ENCODE assay signal across 8 mouse cellular contexts in the genomic region with DNA sequence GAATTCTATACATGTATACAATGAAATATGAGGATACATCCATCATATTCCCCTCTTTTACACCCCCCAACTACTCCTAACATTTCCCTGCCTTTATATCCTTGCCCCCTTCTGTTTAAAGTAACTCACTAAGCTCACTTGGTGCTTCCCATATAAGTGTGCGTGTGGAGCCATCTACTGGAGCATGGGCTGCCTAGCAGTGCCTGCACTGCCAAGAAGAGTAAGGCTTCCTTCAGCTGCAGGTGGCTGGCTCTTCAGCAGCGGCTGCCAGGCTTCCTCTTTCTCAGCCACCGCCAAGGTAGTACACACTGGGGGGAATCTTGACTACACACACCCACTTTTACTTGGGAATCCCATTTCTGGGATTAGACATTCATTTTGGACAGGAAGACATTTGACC. TPM values are rescaled to one million over a fixed set of nuclear protein-coding genes. Genes with fewer than 3 reads are reported as not detected.
DNase-seq lines count a peak whose midpoint lies in the region; ATAC-seq and TF ChIP-seq lines count a peak whose summit lies in the region.

No protein-coding gene starts in this region.

- H3K4me1 ChIP-seq in testis, adult 2 months (ENCODE audit: control insufficient read depth, insufficient read depth, low read length) = peaks cover 9% of the 10 kb centered on the region

- no peak for TF ChIP-seq POLR2A in testis, adult 2 months (IDR thresholded peaks at IDR 0.05; ENCODE audit: control insufficient read depth, low read depth, low read length)

- no peak overlapping the region for H3K27ac ChIP-seq in testis, adult 2 months (ENCODE audit: control insufficient read depth, insufficient read depth, low read depth, low read length)

- H3K4me3 ChIP-seq in testis, adult 2 months (ENCODE audit: control insufficient read depth, low read depth, low read length) = no peak overlapping the region; the same call in 1 of the 2 replicates

- no peaks in the 10 kb centered on the region for H3K27me3 ChIP-seq in testis, adult 2 months (ENCODE audit: control insufficient read depth, insufficient read depth, low read length)

- peak; percentile 100 for ATAC-seq in granulocyte monocyte progenitor cell, adult 5-6 weeks (replicated peaks; ENCODE audit: poor library complexity, severe bottlenecking)

- no peaks in the 10 kb centered on the region for H3K36me3 ChIP-seq in testis, adult 2 months (ENCODE audit: control insufficient read depth, insufficient read depth, low read length)

- peak; percentile 69; the same call in 1 of the 2 replicates for TF ChIP-seq CTCF in testis, adult 2 months (IDR thresholded peaks at IDR 0.05; ENCODE audit: control insufficient read depth, insufficient read depth, insufficient replicate concordance, low read depth, low read length)

- no peak for DNase-seq in testis, postnatal 14 days (ENCODE audit: low spot score)
- DNase-seq in embryo, embryonic 10.5 days (ENCODE audit: low spot score) = peak; percentile 91
- peak; percentile 66 for DNase-seq in kidney, adult 9 months
- DNase-seq in liver = peak; percentile 65
- peak; percentile 53 for DNase-seq in naive thymus-derived CD4-positive, alpha-beta T cell, adult 2 months (ENCODE audit: low read depth)
- peak; percentile 46 for DNase-seq in telencephalon, adult 2 months (ENCODE audit: low read depth, low spot score)

RNA-seq across cellular contexts. Expression of a gene that starts 18.2 kb away (rescaled TPM):
- 25.4 and 36.5 TPM in 2 replicates for polyA plus RNA-seq in testis, adult 2 months (2012; rRNA removed)
- not detected in 2 replicates for total RNA-seq in granulocyte monocyte progenitor cell, adult 5-6 weeks (2014; fragmentation: Nextera tagmentation)
- total RNA-seq in granulocyte monocyte progenitor cell, adult 5-6 weeks (2017) = not detected in 2 replicates
